Mouse (Mus musculus): ENCODE measurements at regions not wholly inside any gene's neighbourhood (a gene's known extent, or its start where the extent isn't known, plus 50 kb on each side); places are given as distances from the start of the nearest gene placed in this dataset.

DNA sequence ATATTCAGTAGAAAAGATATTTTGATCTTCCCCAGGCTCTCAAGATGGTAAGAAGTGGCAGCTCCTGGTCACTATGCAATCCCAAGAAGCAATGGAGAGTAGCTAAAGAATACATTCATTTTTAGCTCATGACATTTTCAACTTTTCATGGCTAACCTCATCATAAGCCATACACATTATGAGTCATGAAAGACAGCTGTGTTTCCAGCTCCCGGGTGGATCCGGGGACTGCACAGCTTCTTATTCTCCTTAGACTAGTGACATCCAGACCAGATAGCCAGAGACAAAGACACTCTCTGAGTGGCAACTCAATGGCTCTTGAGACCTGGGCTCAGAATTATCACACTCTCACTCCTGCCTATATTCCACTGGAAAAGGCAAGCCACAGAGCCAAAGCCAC is 230.6 kb downstream of the H2al1j start:
- TF ChIP-seq EP300 (IDR thresholded peaks at IDR 0.05; ENCODE audit: low read depth), result no peak
- no peak for TF ChIP-seq CTCF (IDR thresholded peaks at IDR 0.05; ENCODE audit: low read depth)

Data from liver, embryonic 14.5 days (tissue).